Comparison of ENCODE assay signal across 9 mouse cellular contexts in genomic region chrX:73675231-73675630, GRCm38 (mm10). TPM values are rescaled to one million over a fixed set of nuclear protein-coding genes. Genes with fewer than 3 reads are reported as not detected.
DNase-seq lines count a peak whose midpoint lies in the region; ATAC-seq and TF ChIP-seq lines count a peak whose summit lies in the region.
"Had no signal": no experiment of that assay in that cellular context is flagged by ENCODE, and none has a peak within 500 bp of the region (broad histone marks: within the 10 kb centered on the region; RNA-seq: fewer than 3 reads in every experiment).

No protein-coding gene starts in this region.

- H3K36me3 ChIP-seq in lung, embryonic 14.5 days (ENCODE audit: insufficient read depth) = peaks cover 18% of the 10 kb centered on the region
- H3K36me3 ChIP-seq in hindbrain, postnatal 0 days (ENCODE audit: insufficient read depth, low read length) = no peaks in the 10 kb centered on the region

- no peaks in the 10 kb centered on the region for H3K4me1 ChIP-seq in lung, embryonic 14.5 days (ENCODE audit: insufficient read depth)
- H3K4me1 ChIP-seq in lung, adult 2 months (ENCODE audit: control insufficient read depth, insufficient read depth, low read length) = peaks cover 8% of the 10 kb centered on the region
- H3K4me1 ChIP-seq in hindbrain, postnatal 0 days (ENCODE audit: insufficient read depth, low read length) = no peaks in the 10 kb centered on the region
- H3K4me1 ChIP-seq in olfactory bulb, adult 2 months (ENCODE audit: control insufficient read depth, insufficient read depth, low read length) = peaks cover 20% of the 10 kb centered on the region

- TF ChIP-seq CTCF in lung, embryonic 14.5 days (IDR thresholded peaks at IDR 0.05; ENCODE audit: low read depth) = no peak
- TF ChIP-seq CTCF in lung, adult 2 months (IDR thresholded peaks at IDR 0.05; ENCODE audit: insufficient read depth, low read length) = no peak
- no peak for TF ChIP-seq CTCF in hindbrain, postnatal 0 days (IDR thresholded peaks at IDR 0.05; ENCODE audit: low read depth)
- TF ChIP-seq CTCF in olfactory bulb, adult 2 months (IDR thresholded peaks at IDR 0.05; ENCODE audit: insufficient read depth, low read depth, low read length) = no peak

- intact Hi-C loops in left cerebral cortex, postnatal 14 days (cut with DNase I) = loop anchor here (10.0 kb wide), 1 partner anchor 620 kb away; no protein-coding TSS in a partner anchor

- H3K4me3 ChIP-seq in lung, embryonic 14.5 days (ENCODE audit: low read depth, low read length) = no peak overlapping the region
- no peak overlapping the region for H3K4me3 ChIP-seq in lung, adult 2 months (replicated peaks; ENCODE audit: extremely low read depth, low read depth, low read length)
- 0 out of 2 replicates have a peak overlapping the region, but pooled peaks have one; percentile 58 for H3K4me3 ChIP-seq in hindbrain, postnatal 0 days (ENCODE audit: low read length)
- H3K4me3 ChIP-seq in olfactory bulb, adult 2 months (ENCODE audit: insufficient read depth, low read depth, low read length) = peak overlapping the region; percentile 79

- TF ChIP-seq POLR2A in lung, adult 2 months (IDR thresholded peaks at IDR 0.05; ENCODE audit: borderline replicate concordance, extremely low read depth, low read depth, low read length) = no peak
- no peak for TF ChIP-seq POLR2A in olfactory bulb, adult 2 months (IDR thresholded peaks at IDR 0.05; ENCODE audit: insufficient read depth, low read depth, low read length)

- ATAC-seq in lung, embryonic 14.5 days (ENCODE audit: insufficient read depth) = no peak
- no peak for ATAC-seq in hindbrain, postnatal 0 days
- no peak for ATAC-seq in inflammation-experienced regulatory T-cells, adult 6 months

- peak; percentile 64 to 80 for DNase-seq in adrenal gland, adult (ENCODE audit: inconsistent age in 2 of 2, low spot score in 1 of 2)
- no peak for DNase-seq in adrenal gland, postnatal 4 days (ENCODE audit: low spot score in 2 of 2)
- DNase-seq in lung, embryonic 14.5 days = no peak
- no peak for DNase-seq in lung, adult 2 months
- DNase-seq in hindbrain, postnatal 0 days (ENCODE audit: low spot score) = no peak
- DNase-seq in left cerebral cortex, postnatal 14 days (ENCODE audit: low spot score in 2 of 2) = no peak
- DNase-seq: liver had no signal

- H3K4me2 ChIP-seq in lung, embryonic 14.5 days = peak overlapping the region; percentile 65
- peak overlapping the region; percentile 65 for H3K4me2 ChIP-seq in hindbrain, postnatal 0 days (ENCODE audit: low read depth, low read length)

- 57% methylated on average over 2 of the region's 2 CpGs for WGBS in lung, embryonic 14.5 days
- 72% methylated on average over 2 of the region's 2 CpGs for WGBS in lung, adult 2 months
- WGBS in hindbrain, postnatal 0 days = 74% methylated on average over 2 of the region's 2 CpGs
- 33% methylated on average over 2 of the region's 2 CpGs for WGBS in olfactory bulb, adult 2 months

- H3K27ac ChIP-seq in lung, embryonic 14.5 days (ENCODE audit: low read depth) = no peak overlapping the region
- H3K27ac ChIP-seq in hindbrain, postnatal 0 days = no peak overlapping the region
- peak overlapping the region; percentile 47; the same call in 1 of the 2 replicates for H3K27ac ChIP-seq in olfactory bulb, adult 2 months (ENCODE audit: insufficient read depth, low read depth, low read length)

- no peaks in the 10 kb centered on the region for H3K27me3 ChIP-seq in lung, embryonic 14.5 days (ENCODE audit: insufficient read depth, low read length)
- H3K27me3 ChIP-seq in hindbrain, postnatal 0 days (ENCODE audit: insufficient read depth, low read length) = no peaks in the 10 kb centered on the region

- H3K9me3 ChIP-seq in lung, embryonic 14.5 days (ENCODE audit: low read depth, low read length) = no peaks in the 10 kb centered on the region
- no peaks in the 10 kb centered on the region for H3K9me3 ChIP-seq in hindbrain, postnatal 0 days (ENCODE audit: low read length)

- no peak overlapping the region for H3K9ac ChIP-seq in lung, embryonic 14.5 days
- no peak overlapping the region; the same call in 1 of the 2 replicates for H3K9ac ChIP-seq in hindbrain, postnatal 0 days (replicated peaks; ENCODE audit: low read length)

RNA-seq across cellular contexts. Expression of gene Slc6a8, which starts 2.3 kb away (rescaled TPM):
- total RNA-seq in adrenal gland, postnatal 4 days (2021) = 10 to 100 TPM; 66.1 to 78.9 TPM
- polyA plus RNA-seq in lung, embryonic 14.5 days (2014; fragmentation: Nextera tagmentation; extraction: Ambion mirVana) = 7.4 and 10.6 TPM in 2 replicates
- 47.8 and 59.1 TPM in 2 replicates for polyA plus RNA-seq in lung, adult 2 months (2012; rRNA removed)
- 60.6 and 61.1 TPM in 2 replicates for total RNA-seq in hindbrain, postnatal 0 days (2014; rRNA removed)
- polyA plus RNA-seq in hindbrain, postnatal 0 days (2015; fragmentation: Nextera tagmentation; extraction: Ambion mirVana) = 7.6 and 8.2 TPM in 2 replicates
- 112 TPM in 1 of 2 replicates, not detected in the other for polyA plus RNA-seq in olfactory bulb, adult 2 months (2012; ENCODE audit: insufficient read depth, insufficient read length, low replicate concordance, missing spikeins)
- total RNA-seq in left cerebral cortex, postnatal 14 days (2021) = 10 to 100 TPM; 85.8 to 86.1 TPM
- polyA plus RNA-seq in inflammation-experienced regulatory T-cells, adult 6 months (2017; shearing (Covaris generic)) = 1 to 10 TPM in 1 of 3 experiments, under 1 TPM in 2; 0.82 to 1.2 (median 0.86) TPM

RNA-seq across cellular contexts. Expression of gene Pnck, which starts 15.3 kb away (rescaled TPM):
- total RNA-seq in adrenal gland, postnatal 4 days (2021) = 10 to 100 TPM; 21.1 to 21.3 TPM
- polyA plus RNA-seq in lung, embryonic 14.5 days (2014; fragmentation: Nextera tagmentation; extraction: Ambion mirVana) = 12.0 and 14.0 TPM in 2 replicates
- polyA plus RNA-seq in lung, adult 2 months (2012; rRNA removed) = 5.1 and 6.1 TPM in 2 replicates
- total RNA-seq in hindbrain, postnatal 0 days (2014; rRNA removed) = 109 and 116 TPM in 2 replicates
- 145 and 149 TPM in 2 replicates for polyA plus RNA-seq in hindbrain, postnatal 0 days (2015; fragmentation: Nextera tagmentation; extraction: Ambion mirVana)
- not detected in 2 replicates for polyA plus RNA-seq in olfactory bulb, adult 2 months (2012; ENCODE audit: insufficient read depth, insufficient read length, low replicate concordance, missing spikeins)
- 100 to 1,000 TPM; 145 to 153 TPM for total RNA-seq in left cerebral cortex, postnatal 14 days (2021)
- 1 to 10 TPM in 2 of 3 experiments, under 1 TPM in 1; 0.48 to 4.1 (median 2.3) TPM for polyA plus RNA-seq in inflammation-experienced regulatory T-cells, adult 6 months (2017; shearing (Covaris generic))

RNA-seq across cellular contexts. Expression of gene Dusp9, which starts 36.0 kb away (rescaled TPM):
- 1 to 10 TPM; 2.1 to 4.1 TPM for total RNA-seq in adrenal gland, postnatal 4 days (2021)
- 4.1 and 6.6 TPM in 2 replicates for polyA plus RNA-seq in lung, embryonic 14.5 days (2014; fragmentation: Nextera tagmentation; extraction: Ambion mirVana)
- polyA plus RNA-seq in lung, adult 2 months (2012; rRNA removed) = 1.3 and 1.4 TPM in 2 replicates
- total RNA-seq in hindbrain, postnatal 0 days (2014; rRNA removed) = 2.3 and 3.3 TPM in 2 replicates
- 1.1 and 1.3 TPM in 2 replicates for polyA plus RNA-seq in hindbrain, postnatal 0 days (2015; fragmentation: Nextera tagmentation; extraction: Ambion mirVana)
- polyA plus RNA-seq in olfactory bulb, adult 2 months (2012; ENCODE audit: insufficient read depth, insufficient read length, low replicate concordance, missing spikeins) = not detected in 2 replicates
- total RNA-seq in left cerebral cortex, postnatal 14 days (2021) = under 1 TPM; 0.79 to 0.82 TPM
- under 1 TPM in 1 of 3 experiments, not detected in 2; 0.34 TPM for polyA plus RNA-seq in inflammation-experienced regulatory T-cells, adult 6 months (2017; shearing (Covaris generic))

RNA-seq across cellular contexts. Expression of gene Bcap31, which starts 40.7 kb away (rescaled TPM):
- total RNA-seq in adrenal gland, postnatal 4 days (2021) = 100 to 1,000 TPM; 175 to 197 TPM
- 235 and 244 TPM in 2 replicates for polyA plus RNA-seq in lung, embryonic 14.5 days (2014; fragmentation: Nextera tagmentation; extraction: Ambion mirVana)
- 39.7 and 71.0 TPM in 2 replicates for polyA plus RNA-seq in lung, adult 2 months (2012; rRNA removed)
- total RNA-seq in hindbrain, postnatal 0 days (2014; rRNA removed) = 50.1 and 50.6 TPM in 2 replicates
- 150 and 157 TPM in 2 replicates for polyA plus RNA-seq in hindbrain, postnatal 0 days (2015; fragmentation: Nextera tagmentation; extraction: Ambion mirVana)
- polyA plus RNA-seq in olfactory bulb, adult 2 months (2012; ENCODE audit: insufficient read depth, insufficient read length, low replicate concordance, missing spikeins) = 255 TPM in 1 of 2 replicates, not detected in the other
- 10 to 100 TPM; 69.5 to 78.3 TPM for total RNA-seq in left cerebral cortex, postnatal 14 days (2021)
- 100 to 1,000 TPM; 275 to 325 (median 313) TPM for polyA plus RNA-seq in inflammation-experienced regulatory T-cells, adult 6 months (2017; shearing (Covaris generic))

RNA-seq across cellular contexts. Expression of gene Abcd1, which starts 41.2 kb away (rescaled TPM):
- 10 to 100 TPM; 28.9 to 29.6 TPM for total RNA-seq in adrenal gland, postnatal 4 days (2021)
- 15.5 and 15.6 TPM in 2 replicates for polyA plus RNA-seq in lung, embryonic 14.5 days (2014; fragmentation: Nextera tagmentation; extraction: Ambion mirVana)
- 49.9 and 53.6 TPM in 2 replicates for polyA plus RNA-seq in lung, adult 2 months (2012; rRNA removed)
- total RNA-seq in hindbrain, postnatal 0 days (2014; rRNA removed) = 16.6 and 18.0 TPM in 2 replicates
- polyA plus RNA-seq in hindbrain, postnatal 0 days (2015; fragmentation: Nextera tagmentation; extraction: Ambion mirVana) = 8.4 and 8.5 TPM in 2 replicates
- polyA plus RNA-seq in olfactory bulb, adult 2 months (2012; ENCODE audit: insufficient read depth, insufficient read length, low replicate concordance, missing spikeins) = not detected in 2 replicates
- 10 to 100 TPM; 14.8 to 14.9 TPM for total RNA-seq in left cerebral cortex, postnatal 14 days (2021)
- 10 to 100 TPM; 22.9 to 35.1 (median 34.0) TPM for polyA plus RNA-seq in inflammation-experienced regulatory T-cells, adult 6 months (2017; shearing (Covaris generic))

Comparison
In these comparisons a context has a peak if more than half of its experiments do, and no peak if none do; other contexts are left out.
1. DNase-seq: peak in adrenal gland, adult (2 of 2); none in adrenal gland, postnatal 4 days (0 of 2), lung, embryonic 14.5 days (single experiment), lung, adult 2 months (single experiment), hindbrain, postnatal 0 days (single experiment) and left cerebral cortex, postnatal 14 days (0 of 2).
2. H3K4me3 ChIP-seq: peak in hindbrain, postnatal 0 days (single experiment) and olfactory bulb, adult 2 months (single experiment); none in lung, embryonic 14.5 days (single experiment) and lung, adult 2 months (single experiment).